Mouse (Mus musculus): ENCODE data around the gene Arhgap18.

Arhgap18 gene

GRCm38 (mm10) chr10:26832669-26833249 lies 79.5 kb downstream of the Arhgap18 start:
- no peak for DNase-seq

- peak; percentile 12 to 38 for DNase-seq
Observed at GRCm38 (mm10) chr10:26833393-26833792, 80.2 kb downstream of the Arhgap18 start.

- no peak for DNase-seq
Observed at GRCm38 (mm10) chr10:26849311-26849710, 96.1 kb downstream of the Arhgap18 start.

- DNase-seq, result no peak
Observed at GRCm38 (mm10) chr10:26849854-26850253, 96.6 kb downstream of the Arhgap18 start.

GRCm38 (mm10) chr10:26854556-26855100 lies 101.4 kb downstream of the Arhgap18 start:
- no peak for DNase-seq

- DNase-seq, result no peak
Observed at GRCm38 (mm10) chr10:26855851-26856535, 102.8 kb downstream of the Arhgap18 start.

- DNase-seq, result no peak
Observed at GRCm38 (mm10) chr10:26857583-26857982, 104.4 kb downstream of the Arhgap18 start.

- DNase-seq, result no peak
Observed at GRCm38 (mm10) chr10:26858537-26858936, 105.3 kb downstream of the Arhgap18 start.

- DNase-seq, result no peak
Observed at GRCm38 (mm10) chr10:26861231-26861630, 108.0 kb downstream of the Arhgap18 start.

- DNase-seq, result no peak
Observed at GRCm38 (mm10) chr10:26862207-26862606, 109.0 kb downstream of the Arhgap18 start.

GRCm38 (mm10) chr10:26863982-26864381 lies 110.8 kb downstream of the Arhgap18 start:
- no peak for DNase-seq

GRCm38 (mm10) chr10:26870802-26871201 lies 117.6 kb downstream of the Arhgap18 start:
- no peak for DNase-seq

GRCm38 (mm10) chr10:26877309-26877708 lies 124.1 kb downstream of the Arhgap18 start:
- no peak for DNase-seq

- DNase-seq, result no peak
Observed at GRCm38 (mm10) chr10:26878924-26879600, 125.8 kb downstream of the Arhgap18 start.

GRCm38 (mm10) chr10:26884949-26885348 lies 131.7 kb downstream of the Arhgap18 start:
- no peak for DNase-seq

GRCm38 (mm10) chr10:26889226-26889625 lies 136.0 kb downstream of the Arhgap18 start:
- DNase-seq, result peak; percentile 9 to 10

GRCm38 (mm10) chr10:26889754-26890153 lies 136.5 kb downstream of the Arhgap18 start:
- no peak for DNase-seq

- peak; percentile 32 to 48 for DNase-seq
Observed at GRCm38 (mm10) chr10:26890269-26890955, 137.2 kb downstream of the Arhgap18 start.

GRCm38 (mm10) chr10:26893091-26893490 lies 139.9 kb downstream of the Arhgap18 start:
- peak; percentile 59 to 60 for DNase-seq

- DNase-seq, result no peak
Observed at GRCm38 (mm10) chr10:26895726-26896125, 142.5 kb downstream of the Arhgap18 start.

GRCm38 (mm10) chr10:26900426-26900825 lies 147.2 kb downstream of the Arhgap18 start:
- no peak for DNase-seq

- no peak for DNase-seq
Observed at GRCm38 (mm10) chr10:26903781-26904180, 150.6 kb downstream of the Arhgap18 start.

- no peak for DNase-seq
Observed at GRCm38 (mm10) chr10:26911176-26911575, 158.0 kb downstream of the Arhgap18 start.
